Mouse (Mus musculus): ENCODE data around the gene Calr3.

The Calr3 gene

DNA sequence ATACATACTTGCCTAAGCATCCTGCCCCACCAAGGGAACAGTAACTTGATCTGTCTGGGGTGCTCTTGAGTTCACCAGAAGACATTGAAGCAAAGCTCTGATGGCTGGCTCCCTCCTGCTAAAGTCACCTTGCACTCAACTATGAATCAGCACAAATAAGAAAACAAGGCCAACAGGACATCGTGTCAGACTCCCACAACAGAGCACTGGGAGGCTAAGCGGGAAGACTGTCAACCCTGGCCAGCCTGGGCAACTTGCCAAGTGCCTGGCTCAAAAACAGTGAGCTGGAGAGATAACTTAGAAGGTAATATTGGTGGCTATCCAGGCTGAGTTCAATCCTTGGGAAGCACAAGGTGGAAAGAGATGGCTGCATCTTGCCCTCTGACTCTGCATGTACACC lies 8.7 kb downstream of the Calr3 start:
- DNase-seq: peak; percentile 25

DNA sequence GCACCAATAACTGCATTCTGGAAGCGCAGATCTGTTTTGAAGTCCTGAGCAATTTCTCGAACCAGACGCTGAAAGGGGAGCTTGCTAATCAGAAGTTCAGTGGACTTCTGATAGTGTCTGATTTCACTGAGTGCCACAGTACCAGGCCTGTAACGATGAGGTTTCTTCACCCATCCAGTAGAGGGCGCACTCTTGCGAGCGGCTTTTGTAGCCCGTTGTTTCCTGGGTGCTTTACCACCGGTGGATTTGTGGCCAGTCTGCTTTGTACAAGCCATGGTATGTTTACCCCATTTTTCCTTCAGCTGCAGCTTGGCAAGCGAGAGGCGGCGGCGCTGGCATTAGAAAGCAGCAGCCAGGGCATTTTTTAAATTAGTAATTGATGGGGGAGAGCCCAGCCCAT lies 14.0 kb downstream of the Calr3 start:
- no peak for DNase-seq

DNA sequence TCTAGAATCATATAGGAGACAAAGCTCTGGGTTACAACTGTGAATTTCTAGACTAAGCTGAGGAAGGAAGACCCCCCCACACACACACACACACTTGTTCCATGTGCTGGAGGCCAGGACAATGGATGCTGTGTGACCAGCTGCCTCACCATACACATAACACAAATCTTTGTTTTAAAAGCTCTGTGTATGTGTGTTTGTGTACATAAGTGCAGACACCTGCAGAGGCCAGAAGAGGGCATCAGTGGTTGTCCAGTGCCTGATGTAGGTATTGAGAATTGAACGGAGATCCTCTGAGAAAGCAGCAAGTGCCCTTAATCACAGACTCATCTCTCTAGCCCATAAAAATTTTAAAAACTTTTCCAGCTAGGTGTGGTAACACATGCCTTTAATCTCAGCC lies 20.7 kb downstream of the Calr3 start:
- DNase-seq: no peak

DNA sequence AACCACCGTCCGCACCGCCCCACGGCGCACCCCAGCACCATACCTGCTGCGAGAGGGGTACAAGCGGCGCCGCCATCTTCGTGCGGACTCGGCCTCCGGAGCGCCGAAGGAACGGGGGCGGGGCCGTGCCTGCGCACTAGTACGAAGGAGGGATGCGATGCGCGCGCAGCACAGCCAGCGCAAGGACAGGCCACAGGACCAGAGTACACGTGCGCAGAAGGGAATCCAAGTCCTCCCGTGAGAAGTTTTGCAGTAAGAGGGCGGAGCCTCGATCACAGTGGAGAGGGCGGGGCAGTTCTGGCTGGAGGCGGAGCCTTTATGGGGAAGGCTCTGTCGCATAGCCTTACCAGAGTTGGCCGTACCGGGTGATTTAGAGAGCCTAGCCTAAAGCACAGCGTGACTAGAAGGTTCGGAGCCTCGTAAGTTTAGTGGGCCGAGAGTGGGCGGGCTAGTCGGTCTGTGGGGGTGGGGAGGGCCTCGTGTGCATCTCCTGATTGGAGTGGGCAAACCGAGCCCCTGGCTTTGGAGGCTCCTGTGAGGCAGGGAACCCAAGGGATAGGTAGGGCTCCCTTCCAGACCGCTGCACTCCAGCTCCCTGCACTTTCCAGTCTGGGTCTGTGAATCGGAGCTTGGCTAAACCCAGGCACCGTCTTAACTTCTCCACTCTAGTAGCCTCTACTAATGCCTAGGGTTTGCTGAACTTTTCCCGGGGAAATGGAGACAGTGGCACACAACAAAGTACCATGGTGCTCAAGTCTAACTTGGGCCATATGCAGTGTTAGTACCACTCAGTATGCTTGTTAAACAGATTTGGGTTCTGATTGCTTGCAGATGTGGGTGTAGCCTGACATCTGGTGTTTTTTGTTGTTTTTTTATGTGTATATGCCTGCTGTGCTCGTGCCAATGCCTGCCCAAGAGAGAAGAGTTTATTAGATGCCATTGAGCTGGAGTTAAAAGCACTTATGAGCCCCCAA lies 22.0 kb downstream of the Calr3 start, which contains the start of gene Eps15l1:
Eps15l1 (minus strand) TSS at position 99 of the 974 bp plus-strand sequence.
- DNase-seq: peak; percentile 100

DNA sequence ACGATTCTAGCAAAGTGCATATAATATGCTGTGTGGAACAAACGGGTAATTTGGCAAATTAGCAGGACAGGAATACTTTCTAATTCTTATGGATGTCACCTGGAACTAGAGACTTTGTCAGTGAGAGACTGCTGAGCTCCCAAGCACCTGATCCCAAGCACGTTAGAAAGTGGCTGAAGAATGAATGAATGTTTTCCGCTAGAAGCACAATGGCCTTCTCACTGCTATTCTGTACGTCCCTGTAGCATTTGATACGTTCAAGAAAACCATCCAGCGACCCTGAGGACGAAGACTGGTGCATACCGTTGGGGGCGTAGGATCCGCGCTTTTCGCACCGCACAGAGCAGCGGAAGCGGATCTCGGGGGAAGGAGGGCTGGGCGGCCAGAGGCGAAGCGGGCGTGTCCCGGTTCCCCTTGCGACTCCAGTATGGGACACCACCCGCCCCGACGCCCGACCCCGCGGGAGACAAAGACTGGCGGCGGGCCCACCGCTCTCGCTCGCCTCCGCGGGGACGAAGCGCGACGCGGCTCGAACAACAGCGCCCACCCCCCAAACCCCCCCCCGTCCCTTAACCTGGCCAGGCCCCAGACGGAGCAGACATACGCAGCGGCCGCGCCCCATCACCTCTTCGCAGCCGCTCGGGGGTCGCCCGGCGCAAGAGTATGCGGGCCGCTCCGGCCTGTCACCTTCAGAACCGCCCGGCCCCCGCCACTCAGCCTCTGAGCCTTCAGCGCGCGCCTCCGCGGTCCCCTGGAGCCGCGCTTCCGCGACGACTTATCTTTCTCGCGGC lies 22.9 kb downstream of the Calr3 start:
- DNase-seq: peak; percentile 62

DNA sequence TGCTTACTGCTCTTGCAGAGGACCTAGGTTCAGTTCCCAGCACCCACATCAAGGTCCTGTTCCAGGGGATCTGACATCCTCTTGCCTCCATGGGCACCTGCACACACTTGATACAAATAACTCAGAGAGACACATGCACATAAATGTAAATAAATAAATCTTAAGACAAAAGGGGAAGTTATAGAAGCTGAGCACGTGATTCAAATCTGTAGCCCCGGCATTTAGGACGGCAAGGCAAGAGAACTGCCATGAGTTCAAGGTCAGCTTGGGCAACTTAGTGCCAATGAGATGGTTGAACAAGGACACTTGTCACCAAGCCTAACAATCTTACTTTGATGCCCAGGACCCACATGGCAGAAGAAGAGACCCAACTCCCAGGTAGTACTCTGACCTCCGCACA lies 25.6 kb downstream of the Calr3 start:
- no peak for DNase-seq

DNA sequence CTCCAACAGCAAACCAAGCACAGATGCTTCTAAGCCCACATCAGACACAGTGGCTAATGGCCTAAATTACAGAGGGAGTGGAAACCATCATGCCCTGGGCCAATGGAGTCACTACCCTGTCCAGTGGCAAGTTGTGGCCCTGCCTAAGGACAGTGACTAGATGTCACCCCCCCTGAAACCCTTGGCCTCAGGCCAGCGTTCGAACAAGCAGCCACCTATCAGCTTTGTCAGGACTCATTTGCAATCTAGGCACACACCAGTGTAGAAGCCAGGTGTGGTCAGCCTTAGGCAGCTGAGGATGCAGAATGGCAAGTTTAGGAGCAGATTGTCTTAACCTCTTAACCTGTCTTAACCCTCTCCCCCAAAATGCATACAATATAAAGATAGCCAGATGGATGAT lies 28.4 kb downstream of the Calr3 start:
- DNase-seq: no peak

DNA sequence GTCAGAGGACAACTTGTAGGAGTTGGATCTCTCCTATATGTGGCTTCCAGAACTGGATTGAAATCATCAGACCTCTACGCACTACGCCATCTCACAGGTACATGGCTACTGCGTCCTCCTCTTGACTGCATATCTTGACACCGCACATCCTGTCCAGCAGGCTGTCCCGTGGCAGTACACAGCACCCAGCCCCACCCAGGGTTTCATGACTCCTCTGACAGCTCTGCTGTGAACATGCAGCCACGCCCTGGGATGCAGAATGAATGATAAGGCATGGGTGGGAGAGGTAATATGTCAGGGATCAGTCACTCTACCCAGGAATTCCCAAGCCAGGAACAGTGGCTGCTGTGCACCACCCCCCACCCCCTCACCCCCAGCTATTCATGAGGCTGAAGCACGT lies 29.8 kb downstream of the Calr3 start:
- no peak for DNase-seq

DNA sequence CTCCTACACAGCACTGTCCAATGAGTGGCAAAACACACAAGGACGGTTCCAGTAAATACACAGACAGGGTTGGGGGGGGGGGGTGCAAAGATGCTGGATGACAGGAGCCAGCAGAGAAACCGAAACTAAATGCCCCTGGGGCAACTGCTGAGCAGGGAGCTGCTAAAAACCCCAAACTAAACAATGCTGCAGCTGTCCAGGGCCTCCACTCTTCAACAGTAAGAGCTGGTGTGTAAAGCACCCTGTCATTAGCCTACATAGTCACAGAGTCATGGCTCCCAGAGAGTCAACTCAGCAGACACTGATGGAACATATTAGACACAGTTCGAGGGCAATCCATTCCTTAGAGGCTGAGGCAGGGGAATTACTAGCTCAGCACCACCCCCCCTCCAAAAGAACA lies 34.2 kb downstream of the Calr3 start:
- no peak for DNase-seq

DNA sequence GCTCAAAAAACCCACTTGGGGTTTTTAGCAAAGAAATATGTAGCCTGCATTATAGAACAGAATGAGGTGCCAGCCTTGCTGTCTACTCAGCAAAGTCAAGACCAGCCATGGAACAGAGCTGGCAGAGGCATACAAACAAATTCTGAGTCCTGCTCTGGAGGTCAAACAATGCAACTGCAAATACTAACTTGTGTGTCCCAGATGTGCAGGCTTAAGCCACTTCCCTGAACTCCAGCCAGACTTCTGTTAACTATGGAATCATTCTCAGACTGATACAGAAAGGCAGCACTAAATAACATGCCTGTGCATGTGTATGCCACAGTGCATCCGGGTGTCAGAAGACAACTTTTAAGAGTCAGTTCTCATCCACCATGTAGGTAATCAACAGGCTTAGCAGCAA lies 35.8 kb downstream of the Calr3 start:
- no peak for DNase-seq

DNA sequence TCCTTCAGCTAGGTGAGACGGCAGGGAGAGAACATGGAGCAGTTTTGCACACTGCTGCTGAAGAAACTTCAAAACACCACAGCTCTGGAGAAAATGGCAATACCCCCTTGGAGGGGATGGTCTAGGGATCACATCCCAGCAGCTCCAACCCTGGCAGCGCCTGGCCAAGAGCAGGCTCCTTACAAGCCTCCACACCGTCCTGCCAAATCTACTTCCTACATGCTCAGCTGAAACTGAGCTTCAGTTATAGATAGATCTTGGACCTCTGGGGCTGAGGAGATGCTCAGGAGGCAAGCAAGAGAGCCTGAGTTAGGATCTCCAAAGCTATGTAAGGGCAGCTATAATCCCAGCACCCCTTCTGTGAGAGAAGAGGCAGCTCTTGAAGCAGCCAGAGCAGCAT lies 40.7 kb downstream of the Calr3 start:
- DNase-seq: no peak

DNA sequence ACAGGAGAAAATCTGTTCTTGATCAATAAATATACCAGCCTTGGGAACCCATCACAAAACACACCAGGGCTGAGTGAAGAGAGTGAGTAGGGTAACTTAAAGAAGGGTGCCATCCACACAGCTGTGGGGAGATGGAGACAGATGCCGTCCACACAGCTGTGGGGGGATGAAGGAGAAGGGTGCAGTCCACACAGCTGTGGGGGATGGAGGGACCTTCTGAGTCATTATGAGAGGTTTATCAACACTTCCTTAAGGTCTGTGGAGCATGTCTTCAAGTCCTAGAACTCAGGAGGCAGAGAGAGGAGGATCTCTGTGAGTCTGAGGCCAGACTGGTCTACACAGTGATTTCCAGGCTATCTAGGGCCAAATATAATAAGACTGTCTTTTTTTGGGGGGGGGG lies 42.3 kb downstream of the Calr3 start:
- DNase-seq: no peak

DNA sequence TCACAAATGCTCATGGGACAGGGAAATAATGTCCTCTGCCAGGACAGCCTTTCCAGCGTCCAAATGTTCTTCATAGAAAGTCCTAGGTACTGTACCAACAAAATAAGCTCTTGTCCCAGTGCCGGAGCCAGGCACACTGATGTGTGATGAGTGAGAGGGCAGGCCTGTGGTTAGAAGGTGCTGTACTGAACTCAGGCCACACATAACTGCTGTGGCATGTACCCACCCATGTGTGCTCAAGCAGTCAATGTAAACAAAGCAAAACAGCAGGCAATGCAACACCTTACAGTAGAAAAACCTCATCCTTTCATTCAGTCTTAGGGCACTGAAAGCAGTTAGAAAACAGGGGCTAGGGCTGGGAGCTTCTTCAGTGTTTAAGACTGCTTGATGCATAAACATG lies 57.9 kb downstream of the Calr3 start:
- DNase-seq: no peak

DNA sequence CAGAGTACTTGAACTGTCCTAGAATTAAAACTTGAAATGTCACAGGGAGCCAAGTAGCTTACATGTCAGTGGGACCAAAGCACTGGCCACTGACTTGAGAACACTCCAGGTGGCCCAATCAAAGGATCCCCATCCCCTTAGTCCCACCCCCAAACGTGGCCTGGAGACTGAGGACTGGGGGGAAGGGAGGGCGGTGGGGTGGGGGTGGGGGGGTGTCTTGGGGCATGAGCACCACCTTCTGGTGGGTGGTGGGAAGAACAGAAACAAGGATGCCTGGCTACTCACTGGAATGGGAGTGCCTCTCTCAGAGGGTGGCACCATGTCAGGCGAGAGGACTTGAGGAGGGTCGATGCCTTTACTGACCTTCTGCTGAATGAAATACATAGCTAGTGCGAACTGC lies 61.3 kb downstream of the Calr3 start:
- peak; percentile 19 for DNase-seq

DNA sequence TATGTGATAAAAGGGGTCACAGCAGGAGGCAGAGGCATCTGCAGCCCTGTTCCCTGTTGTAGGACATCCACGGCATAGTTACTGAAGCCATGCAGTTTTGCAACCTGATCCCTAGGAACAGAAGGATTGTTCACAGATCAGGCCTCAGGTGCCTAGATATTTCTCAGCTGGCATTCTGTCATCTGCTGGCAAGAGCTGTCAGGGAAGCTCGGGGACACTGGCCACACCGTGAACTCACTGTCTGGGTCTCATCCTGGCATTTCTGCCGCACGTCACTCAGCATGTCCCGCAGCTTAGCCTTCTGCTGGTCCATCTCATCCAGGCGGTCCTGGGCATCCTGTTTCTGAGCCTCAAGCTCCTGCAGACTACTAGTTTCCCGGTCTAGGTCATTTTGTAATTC lies 63.0 kb downstream of the Calr3 start:
- DNase-seq: no peak

DNA sequence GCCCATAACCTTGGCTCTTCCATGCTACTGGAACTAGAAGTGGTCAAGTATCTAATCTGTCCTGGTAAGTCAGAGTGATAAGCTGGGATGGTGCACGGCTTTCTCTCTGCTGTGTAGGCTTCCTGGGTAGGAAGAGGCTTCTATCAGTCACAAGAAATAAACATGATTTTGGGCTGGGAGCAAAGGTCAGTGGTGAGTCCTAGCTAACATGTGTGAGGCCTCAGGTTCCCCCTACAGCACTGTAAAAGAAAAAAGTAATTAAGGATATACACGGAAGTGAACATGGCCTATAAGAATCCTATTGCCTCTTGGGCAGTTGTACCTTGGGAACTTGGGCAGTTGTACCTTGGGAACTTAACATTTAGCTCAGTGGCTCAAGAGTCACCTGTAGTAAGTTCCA lies 66.8 kb downstream of the Calr3 start:
- no peak for DNase-seq

DNA sequence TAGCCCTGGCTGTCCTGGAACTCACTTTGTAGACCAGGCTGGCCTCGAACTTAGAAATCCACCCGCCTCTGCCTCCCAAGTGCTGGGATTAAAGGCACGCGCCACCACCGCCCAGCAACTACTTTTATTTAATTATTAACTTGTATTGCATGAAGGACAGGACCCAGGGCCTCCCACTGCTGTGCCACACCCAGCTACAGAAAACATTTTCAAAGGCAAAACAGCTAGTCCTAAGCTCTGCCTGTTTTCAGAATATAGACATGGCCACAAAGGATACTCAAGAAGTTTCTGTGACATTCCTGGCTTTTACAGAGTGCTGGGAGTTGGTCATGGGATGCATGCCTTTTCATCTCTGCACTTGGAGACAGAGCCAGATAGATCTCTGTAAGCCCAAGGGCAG lies 67.4 kb downstream of the Calr3 start:
- no peak for DNase-seq

DNA sequence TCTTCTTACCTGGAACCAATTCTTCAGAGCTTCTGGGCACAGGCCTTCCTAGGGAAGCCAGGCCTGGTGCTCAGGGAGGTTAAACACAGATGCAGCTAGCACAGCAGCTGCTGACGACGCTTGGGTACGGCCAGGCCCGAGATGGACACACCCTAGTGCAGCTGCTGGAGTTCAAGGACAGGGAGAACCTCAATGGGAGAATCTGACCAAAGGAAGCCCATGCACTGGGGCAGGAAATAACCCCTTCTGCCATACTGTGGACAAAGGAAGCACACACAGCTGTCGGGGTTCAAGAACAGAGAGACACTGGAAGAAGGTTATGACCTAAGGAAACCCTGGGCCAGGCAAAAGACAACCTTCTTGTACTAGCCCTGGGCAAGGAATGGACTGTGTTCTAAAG lies 68.5 kb downstream of the Calr3 start:
- no peak for DNase-seq

Data from right cerebral cortex, postnatal 4 days (tissue).